Mouse (Mus musculus): ENCODE measurements at regions not wholly inside any gene's neighbourhood (a gene's known extent, or its start where the extent isn't known, plus 50 kb on each side); places are given as distances from the start of the nearest gene placed in this dataset.
A peak's percentile ranks its signal among the peaks of the same experiment; 100 is the strongest.

- no peak for DNase-seq (ENCODE audit: low spot score)
These were observed 840.6 kb downstream of the Cdh9 start for GRCm38 (mm10) chr15:17569205-17569604.

- DNase-seq (ENCODE audit: low spot score): no peak
These were observed 860.1 kb downstream of the Cdh9 start for GRCm38 (mm10) chr15:17588617-17589016.

- DNase-seq (ENCODE audit: low spot score): no peak
These were observed 875.8 kb downstream of the Cdh9 start for GRCm38 (mm10) chr15:17604402-17604801.

- DNase-seq (ENCODE audit: low spot score): peak; percentile 13
These were observed 886.4 kb downstream of the Cdh9 start for GRCm38 (mm10) chr15:17614945-17615344.

- DNase-seq (ENCODE audit: low spot score): no peak
These were observed 912.7 kb downstream of the Cdh9 start for GRCm38 (mm10) chr15:17641218-17641617.

Measured in layer of hippocampus, adult 9-10 months (tissue).